Mouse (Mus musculus) midbrain, embryonic 12.5 days (tissue): ENCODE measurements around the gene Gtpbp1. TPM values are rescaled to one million over a fixed set of nuclear protein-coding genes. Genes with fewer than 3 reads are reported as not detected.

Source experiments
- ATAC-seq: fragments of 200-750 bp; cut with Nextera tagmentation; 2 replicates; pipeline ENCODE4 v1.8.0; 2017; ENCODE audit warnings: low read depth, moderate TSS enrichment, moderate library complexity; ENCODE audit not compliant: low FRiP score
- H3K27ac ChIP-seq: fragments of 300-500 bp; sonication (generic); replicated peaks from 2 replicates; pipeline ENCODE4 v1.5.1; 2016; ENCODE audit warnings: mild to moderate bottlenecking
- H3K27me3 ChIP-seq: fragments of 300-500 bp; sonication (generic); 2 replicates; pipeline ENCODE4 v1.6.1; 2016; ENCODE audit warnings: mild to moderate bottlenecking
- H3K36me3 ChIP-seq: fragments of 300-500 bp; sonication (generic); 2 replicates; pipeline ENCODE4 v1.6.1; 2016
- H3K4me1 ChIP-seq: fragments of 300-500 bp; sonication (generic); 2 replicates; pipeline ENCODE4 v1.6.1; 2016
- H3K4me2 ChIP-seq: fragments of 300-500 bp; sonication (generic); replicated peaks from 2 replicates; pipeline ENCODE4 v1.6.1; 2016; ENCODE audit warnings: mild to moderate bottlenecking, moderate library complexity
- H3K4me3 ChIP-seq: fragments of 300-500 bp; sonication (generic); 2 replicates; pipeline ENCODE4 v1.5.1; 2016; ENCODE audit warnings: mild to moderate bottlenecking
- H3K9ac ChIP-seq: fragments of 300-500 bp; sonication (generic); replicated peaks from 2 replicates; pipeline ENCODE4 v1.6.1; 2016; ENCODE audit warnings: mild to moderate bottlenecking, moderate library complexity
- H3K9me3 ChIP-seq: fragments of 300-500 bp; sonication (generic); 2 replicates; pipeline ENCODE4 v1.6.1; 2016; ENCODE audit warnings: mild to moderate bottlenecking
- WGBS: fragments of 180-500 bp; shearing (Covaris S2); methylation state at CpG from one replicate; pipeline ENCODE4 v1.1.7; 2016; 5-methylcytosine and 5-hydroxymethylcytosine counted together
- polyA plus RNA-seq: library from polyadenylated mRNA; unstranded; fragments of >200 nt; fragmentation: Nextera tagmentation; extraction: Ambion mirVana; gene quantifications from 2 replicates; pipeline ENCODE4 v1.2.1, GENCODE M21; 2016

The Gtpbp1 gene
- polyA plus RNA-seq, 1 experiment from 2014 or later = 51.0 TPM

DNA sequence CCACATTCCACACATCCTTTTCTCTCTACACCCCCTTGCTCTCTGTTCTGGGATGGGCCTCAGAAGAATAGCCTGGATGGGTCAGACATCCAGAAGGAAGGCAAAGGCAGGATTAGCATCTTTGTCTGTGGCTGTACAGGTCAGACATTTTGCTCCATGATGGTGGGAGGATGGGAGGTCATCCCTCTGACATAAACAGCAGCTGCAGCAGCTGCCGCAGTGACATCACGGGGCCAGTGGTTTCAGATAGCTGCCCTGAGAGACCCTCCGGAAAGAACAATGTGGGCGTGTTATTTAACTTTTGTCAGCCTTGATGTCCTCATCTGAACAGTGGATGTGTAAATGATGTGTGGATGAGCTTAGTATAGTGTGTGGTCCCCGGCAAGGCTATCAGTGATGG, 55.2 kb downstream of the Gtpbp1 start:
- ATAC-seq = no peak

DNA sequence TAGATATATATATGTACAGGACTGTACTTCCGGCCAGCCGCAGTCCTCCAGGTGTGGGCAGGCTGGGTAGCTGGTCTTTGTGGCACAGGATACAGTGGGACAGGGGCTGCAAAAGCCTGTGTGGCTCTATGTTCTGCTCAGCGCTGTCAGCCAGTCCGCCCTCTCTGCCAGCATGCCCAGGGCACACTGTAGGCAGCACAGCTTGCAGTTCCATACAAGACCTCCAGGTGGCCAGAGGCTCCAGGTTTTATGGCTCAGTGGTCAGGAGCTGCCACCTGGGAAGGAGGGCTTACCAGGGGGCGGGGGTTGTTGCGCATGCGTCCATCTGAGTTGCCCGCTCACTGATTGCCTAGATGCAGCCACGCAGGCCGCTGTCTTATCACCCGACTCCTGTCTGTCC, 57.4 kb downstream of the Gtpbp1 start:
- Histone ChIP-seq H3K27me3 (no peaks in the 10 kb centered on the region), H3K27ac (no peak overlapping the region), H3K4me1 (peaks cover 2% of the 10 kb centered on the region; the same call in 1 of the 2 replicates), H3K4me2 (no peak overlapping the region), H3K9me3 (no peaks in the 10 kb centered on the region), H3K36me3 (no peaks in the 10 kb centered on the region), H3K4me3 (no peak overlapping the region), H3K9ac (no peak overlapping the region)
- ATAC-seq = no peak
- 55% methylated on average over 11 of the region's 11 CpGs for WGBS

More for the DNA sequence above, 55.2 kb downstream of the Gtpbp1 start:
- no peaks in the 10 kb centered on the region for H3K36me3 ChIP-seq
- H3K4me3 ChIP-seq = no peak overlapping the region
- WGBS = 91% methylated on average over 5 of the region's 5 CpGs
- H3K27me3 ChIP-seq = no peaks in the 10 kb centered on the region
- peaks cover 13% of the 10 kb centered on the region for H3K4me1 ChIP-seq
- H3K9me3 ChIP-seq = no peaks in the 10 kb centered on the region
- H3K9ac ChIP-seq = no peak overlapping the region
- H3K27ac ChIP-seq = no peak overlapping the region
- no peak overlapping the region for H3K4me2 ChIP-seq

- Histone ChIP-seq H3K4me2 (no peak overlapping the region), H3K9me3 (no peaks in the 10 kb centered on the region), H3K4me3 (no peak overlapping the region), H3K4me1 (no peaks in the 10 kb centered on the region; the same call in 1 of the 2 replicates), H3K36me3 (no peaks in the 10 kb centered on the region), H3K27ac (no peak overlapping the region), H3K9ac (no peak overlapping the region), H3K27me3 (no peaks in the 10 kb centered on the region)
- WGBS = 89% methylated on average over 7 of the region's 7 CpGs
- no peak for ATAC-seq
Observed at GRCm38 (mm10) chr15:79749162-79749561, 58.5 kb downstream of the Gtpbp1 start.

GRCm38 (mm10) chr15:79750266-79750665, 59.6 kb downstream of the Gtpbp1 start:
- H3K4me1 ChIP-seq = no peaks in the 10 kb centered on the region
- ATAC-seq = no peak
- 91% methylated on average over 8 of the region's 8 CpGs for WGBS
- H3K9ac ChIP-seq = no peak overlapping the region
- no peaks in the 10 kb centered on the region for H3K36me3 ChIP-seq
- H3K27me3 ChIP-seq = no peaks in the 10 kb centered on the region
- no peak overlapping the region for H3K4me3 ChIP-seq
- no peak overlapping the region for H3K4me2 ChIP-seq
- H3K27ac ChIP-seq = no peak overlapping the region
- H3K9me3 ChIP-seq = no peaks in the 10 kb centered on the region

GRCm38 (mm10) chr15:79751772-79752171, 61.1 kb downstream of the Gtpbp1 start:
- Histone ChIP-seq H3K27ac (no peak overlapping the region), H3K9ac (no peak overlapping the region), H3K27me3 (no peaks in the 10 kb centered on the region)

GRCm38 (mm10) chr15:79752742-79753419, 62.2 kb downstream of the Gtpbp1 start:
- no peak overlapping the region for H3K9ac ChIP-seq
- no peaks in the 10 kb centered on the region for H3K27me3 ChIP-seq
- H3K4me2 ChIP-seq = no peak overlapping the region
- 0 out of 2 replicates have a peak, but pooled peaks have one; percentile 12 for ATAC-seq
- no peak overlapping the region for H3K4me3 ChIP-seq
- no peak overlapping the region for H3K27ac ChIP-seq
- H3K9me3 ChIP-seq = no peaks in the 10 kb centered on the region
- no peaks in the 10 kb centered on the region for H3K36me3 ChIP-seq
- WGBS = 23% methylated on average over 11 of the region's 11 CpGs
- H3K4me1 ChIP-seq = peaks cover 12% of the 10 kb centered on the region

More at GRCm38 (mm10) chr15:79751772-79752171, 61.1 kb downstream of the Gtpbp1 start:
- ATAC-seq = no peak
- no peaks in the 10 kb centered on the region for H3K9me3 ChIP-seq
- H3K36me3 ChIP-seq = no peaks in the 10 kb centered on the region
- 84% methylated on average over 17 of the region's 17 CpGs for WGBS
- H3K4me2 ChIP-seq = no peak overlapping the region
- no peak overlapping the region for H3K4me3 ChIP-seq
- H3K4me1 ChIP-seq = peaks cover 10% of the 10 kb centered on the region

DNA sequence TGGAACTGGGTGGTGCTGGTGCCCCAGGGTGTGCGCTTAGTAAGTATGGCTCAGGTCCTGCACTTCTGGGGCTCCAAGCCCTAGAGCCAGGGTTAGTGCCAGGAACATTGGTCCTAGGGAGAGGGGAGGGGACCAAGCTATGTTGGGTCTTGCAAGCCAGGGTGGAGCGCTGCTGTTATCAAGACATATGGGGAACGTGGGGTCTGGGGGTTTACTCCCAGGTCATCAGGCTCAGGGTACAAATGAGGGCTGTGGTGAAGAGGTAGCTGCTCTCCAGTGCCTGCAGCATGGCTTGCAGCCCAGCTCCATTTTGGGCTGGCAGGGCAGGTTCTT, 62.7 kb downstream of the Gtpbp1 start:
- Histone ChIP-seq H3K9me3 (no peaks in the 10 kb centered on the region), H3K36me3 (no peaks in the 10 kb centered on the region), H3K4me2 (no peak overlapping the region), H3K27me3 (no peaks in the 10 kb centered on the region), H3K27ac (no peak overlapping the region), H3K4me1 (peaks cover 12% of the 10 kb centered on the region), H3K4me3 (no peak overlapping the region), H3K9ac (no peak overlapping the region)
- ATAC-seq = 0 out of 2 replicates have a peak, but pooled peaks have one; percentile 27
- WGBS = 90% methylated on average over 3 of the region's 3 CpGs

DNA sequence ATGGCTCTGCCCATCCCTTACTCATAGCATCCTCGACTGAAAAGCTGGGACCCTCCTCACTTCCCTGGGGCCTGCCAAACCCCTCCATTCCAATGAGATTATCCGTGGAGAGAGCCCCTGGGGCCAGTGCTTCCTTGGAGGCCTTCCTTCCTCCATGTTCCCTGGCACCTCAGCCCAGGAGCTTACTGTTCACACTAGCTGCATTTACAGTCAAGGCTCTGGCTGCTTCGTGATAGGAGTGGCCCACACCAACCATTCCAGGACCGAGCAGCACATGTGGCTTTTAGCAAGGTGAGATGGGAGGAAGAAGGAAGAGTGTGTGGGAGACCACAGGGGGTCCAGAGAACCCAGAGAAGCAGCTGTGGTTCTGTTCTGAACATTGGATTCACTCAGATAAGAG, 63.2 kb downstream of the Gtpbp1 start:
- Histone ChIP-seq H3K27me3 (no peaks in the 10 kb centered on the region), H3K4me3 (no peak overlapping the region), H3K36me3 (no peaks in the 10 kb centered on the region), H3K27ac (no peak overlapping the region), H3K4me1 (peaks cover 12% of the 10 kb centered on the region), H3K9ac (no peak overlapping the region; the same call in 1 of the 2 replicates), H3K9me3 (no peaks in the 10 kb centered on the region), H3K4me2 (no peak overlapping the region)
- ATAC-seq = no peak
- WGBS = 57% methylated on average over 4 of the region's 4 CpGs

GRCm38 (mm10) chr15:79755176-79755575, 64.5 kb downstream of the Gtpbp1 start:
- Histone ChIP-seq H3K4me3 (no peak overlapping the region), H3K4me1 (peaks cover 12% of the 10 kb centered on the region), H3K27ac (no peak overlapping the region), H3K36me3 (no peaks in the 10 kb centered on the region), H3K27me3 (no peaks in the 10 kb centered on the region), H3K4me2 (no peak overlapping the region), H3K9me3 (no peaks in the 10 kb centered on the region), H3K9ac (no peak overlapping the region)
- ATAC-seq = no peak
- 87% methylated on average over 4 of the region's 4 CpGs for WGBS

DNA sequence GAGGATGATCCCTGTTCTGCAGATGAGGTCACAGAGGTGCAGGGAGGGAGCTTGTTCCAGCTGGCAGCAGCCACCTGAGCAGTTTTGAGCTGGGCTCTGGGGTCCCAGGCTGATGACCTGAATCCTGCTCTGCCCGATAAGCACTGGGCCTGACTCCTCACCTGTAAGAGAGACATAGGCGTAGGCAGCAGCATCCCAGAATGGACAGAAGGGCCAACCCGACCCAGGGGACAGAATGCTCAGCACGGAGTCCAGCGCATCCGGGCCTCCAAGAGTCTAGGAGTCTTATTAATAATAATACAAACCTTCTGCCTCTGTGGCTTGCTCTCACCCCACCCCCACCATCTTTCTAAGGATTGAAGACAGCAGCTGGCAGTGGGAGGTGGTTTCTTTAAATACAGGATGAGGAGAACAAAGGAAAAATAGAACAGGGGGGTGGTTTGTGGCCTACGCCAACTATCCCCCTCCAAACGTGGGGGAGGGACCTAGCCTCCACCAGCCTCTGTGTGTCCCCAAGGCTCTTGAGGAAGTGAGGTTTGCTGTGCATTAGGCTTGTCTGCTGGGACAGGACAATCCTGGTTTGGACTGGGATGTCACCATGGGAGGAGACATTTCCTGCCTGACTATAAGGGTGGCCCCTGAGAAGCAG, 65.5 kb downstream of the Gtpbp1 start:
- H3K4me2 ChIP-seq = no peak overlapping the region
- ATAC-seq = no peak
- no peak overlapping the region for H3K9ac ChIP-seq
- H3K36me3 ChIP-seq = peaks cover 6% of the 10 kb centered on the region; the same call in 1 of the 2 replicates
- peaks cover 12% of the 10 kb centered on the region for H3K4me1 ChIP-seq
- H3K9me3 ChIP-seq = no peaks in the 10 kb centered on the region
- H3K4me3 ChIP-seq = no peak overlapping the region
- no peaks in the 10 kb centered on the region for H3K27me3 ChIP-seq
- WGBS = 75% methylated on average over 8 of the region's 8 CpGs
- peak overlapping the region; percentile 49; the same call in 1 of the 2 replicates for H3K27ac ChIP-seq

DNA sequence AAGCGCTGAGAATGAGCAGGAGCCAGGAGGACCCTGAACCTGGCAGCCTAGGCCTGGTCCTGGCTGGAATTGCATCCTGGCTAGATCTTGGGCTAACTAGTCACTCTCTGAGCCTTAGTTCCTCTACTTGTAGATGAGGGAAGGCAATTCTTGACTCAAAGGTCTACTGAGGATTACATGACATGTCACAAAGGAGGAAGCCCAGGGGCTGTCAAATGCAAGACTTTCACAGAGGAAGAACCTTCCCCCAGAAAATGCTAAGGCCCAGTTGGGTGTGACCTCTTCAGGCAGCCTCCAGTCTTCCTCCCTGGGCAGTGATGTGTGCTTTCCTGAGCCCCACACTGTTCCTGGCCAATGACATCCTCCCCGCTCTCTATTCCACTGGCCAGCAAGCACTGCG, 66.5 kb downstream of the Gtpbp1 start:
- H3K4me3 ChIP-seq = no peak overlapping the region
- 93% methylated on average over 3 of the region's 3 CpGs for WGBS
- H3K4me2 ChIP-seq = no peak overlapping the region
- H3K4me1 ChIP-seq = peaks cover 12% of the 10 kb centered on the region
- H3K36me3 ChIP-seq = peaks cover 15% of the 10 kb centered on the region
- no peaks in the 10 kb centered on the region for H3K9me3 ChIP-seq
- H3K27ac ChIP-seq = peak overlapping the region; percentile 49; the same call in 1 of the 2 replicates
- H3K9ac ChIP-seq = no peak overlapping the region
- no peak for ATAC-seq
- no peaks in the 10 kb centered on the region for H3K27me3 ChIP-seq

DNA sequence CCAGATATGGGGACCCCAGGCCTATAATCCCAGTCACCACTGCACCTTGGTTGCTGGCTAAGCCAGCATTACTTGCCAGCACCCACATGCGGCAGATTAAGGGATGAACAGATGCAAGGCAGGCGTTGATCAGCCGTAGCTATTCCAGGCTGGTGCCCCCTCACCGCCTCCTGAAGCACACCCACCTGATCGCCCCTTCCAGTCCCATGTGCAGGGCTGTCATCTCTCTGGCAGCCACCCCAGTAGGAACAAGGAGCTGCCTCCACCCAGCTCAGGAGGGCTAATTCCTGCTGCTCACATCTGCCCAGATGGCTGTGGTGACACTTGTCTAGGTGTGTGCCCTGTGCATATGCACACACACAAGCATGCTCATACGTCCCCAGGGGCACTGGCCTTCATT, 70.3 kb downstream of the Gtpbp1 start:
- H3K27ac ChIP-seq = no peak overlapping the region
- no peak for ATAC-seq
- peaks cover 10% of the 10 kb centered on the region for H3K4me1 ChIP-seq
- no peak overlapping the region for H3K4me3 ChIP-seq
- H3K9ac ChIP-seq = no peak overlapping the region
- H3K9me3 ChIP-seq = no peaks in the 10 kb centered on the region
- WGBS = 83% methylated on average over 6 of the region's 6 CpGs
- no peaks in the 10 kb centered on the region for H3K27me3 ChIP-seq
- H3K4me2 ChIP-seq = no peak overlapping the region
- H3K36me3 ChIP-seq = peaks cover 49% of the 10 kb centered on the region
